ENCODE assay signal across 19 mouse cellular contexts in the genomic region with DNA sequence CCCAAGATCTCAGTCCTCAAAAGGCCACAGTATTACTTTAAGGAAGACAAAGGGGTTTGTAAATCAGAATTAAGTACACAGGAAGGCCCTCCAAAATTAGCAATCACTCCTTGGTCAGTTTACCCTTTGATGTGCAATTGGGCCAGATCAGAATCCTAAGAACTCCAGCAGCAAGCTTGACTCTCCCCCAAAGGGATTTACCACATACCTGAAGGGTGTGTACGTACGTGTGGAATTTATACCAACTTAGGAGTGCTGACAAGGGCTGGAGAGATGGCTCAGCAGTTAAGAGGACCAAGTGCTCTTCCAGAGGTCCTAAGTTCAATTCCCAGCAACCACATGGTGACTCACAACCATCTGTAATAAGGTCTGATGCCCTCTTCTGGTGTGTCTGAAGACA. TPM values are rescaled to one million over a fixed set of nuclear protein-coding genes. Genes with fewer than 3 reads are reported as not detected.
DNase-seq lines count a peak whose midpoint lies in the region; TF ChIP-seq lines count a peak whose summit lies in the region.
"Had no signal": no experiment of that assay in that cellular context is flagged by ENCODE, and none has a peak within 500 bp of the region (broad histone marks: within the 10 kb centered on the region; RNA-seq: fewer than 3 reads in every experiment).

No protein-coding gene starts in this region.

- no peaks in the 10 kb centered on the region for H3K9me3 ChIP-seq in limb, embryonic 10.5 days (replicated peaks)
- H3K9me3 ChIP-seq: embryonic facial prominence, embryonic 10.5 days; forebrain, embryonic 13.5 days; heart, embryonic 15.5 days; hindbrain, embryonic 13.5 days had no signal

- DNase-seq in layer of hippocampus, adult 2 months (ENCODE audit: low spot score in 2 of 2), result no peak
- no peak for DNase-seq in layer of hippocampus, adult 11-12 months (ENCODE audit: low spot score)
- DNase-seq in ES-CJ7 (ENCODE audit: low read depth, low spot score), result peak; percentile 69
- peak; percentile 89 for DNase-seq in R1 (ENCODE audit: low read depth, low spot score)
- DNase-seq in adrenal gland, adult (ENCODE audit: inconsistent age in 2 of 2, low spot score in 1 of 2), result no peak
- no peak for DNase-seq in limb, embryonic 10.5 days (ENCODE audit: low spot score)
- DNase-seq: adrenal gland, adult 2 months; adrenal gland, postnatal 25 days; cerebellum, adult 2 months; cerebellum, postnatal 36 days; forebrain, postnatal 0 days; gastrocnemius, postnatal 14 days; heart, adult 2 months; heart, postnatal 14 days had no signal

- WGBS in limb, embryonic 10.5 days, result 75% methylated on average over 2 of the region's 2 CpGs

- no peak overlapping the region for H3K27ac ChIP-seq in layer of hippocampus, adult 2 months
- H3K27ac ChIP-seq in limb, embryonic 10.5 days, result no peak overlapping the region
- H3K27ac ChIP-seq: embryonic facial prominence, embryonic 10.5 days; forebrain, embryonic 13.5 days; heart, adult 2 months; heart, embryonic 15.5 days; hindbrain, embryonic 13.5 days; hindbrain, postnatal 0 days had no signal

- no peaks in the 10 kb centered on the region for H3K36me3 ChIP-seq in limb, embryonic 10.5 days
- H3K36me3 ChIP-seq: embryonic facial prominence, embryonic 10.5 days; heart, embryonic 15.5 days; hindbrain, embryonic 13.5 days had no signal

- peaks cover 22% of the 10 kb centered on the region for H3K27me3 ChIP-seq in limb, embryonic 10.5 days (ENCODE audit: low read depth, poor library complexity, severe bottlenecking)

- 0 out of 2 replicates have a peak, but pooled peaks have one; percentile 15 for TF ChIP-seq CTCF in layer of hippocampus, adult 2 months (conservative IDR thresholded peaks at IDR 0.05)

- no peak overlapping the region for H3K4me3 ChIP-seq in layer of hippocampus, adult 2 months
- H3K4me3 ChIP-seq in limb, embryonic 10.5 days, result no peak overlapping the region
- H3K4me3 ChIP-seq: embryonic facial prominence, embryonic 10.5 days; forebrain, embryonic 13.5 days; heart, adult 2 months; heart, embryonic 15.5 days; hindbrain, embryonic 13.5 days had no signal

- peaks cover 10% of the 10 kb centered on the region for H3K4me1 ChIP-seq in limb, embryonic 10.5 days

RNA-seq across cellular contexts. Expression of gene Dusp14, which starts 7.2 kb away (rescaled TPM):
- 10 to 100 TPM; 30.9 to 36.3 TPM for total RNA-seq in layer of hippocampus, adult 2 months (2021)
- 5.6 and 7.3 TPM in 2 replicates for polyA plus RNA-seq in limb, embryonic 10.5 days (2016; fragmentation: Nextera tagmentation; extraction: Ambion mirVana)

Comparison
In these comparisons a context has a peak if more than half of its experiments do, and no peak if none do; other contexts are left out.
1. DNase-seq: peak in ES-CJ7 (single experiment) and R1 (single experiment); none in layer of hippocampus, adult 2 months (0 of 2), layer of hippocampus, adult 11-12 months (single experiment), adrenal gland, adult (0 of 2) and limb, embryonic 10.5 days (single experiment).